Mouse (Mus musculus) liver, adult 2 months (tissue): ENCODE data around the gene Scn8a.

Source experiments
- CTCF ChIP-seq: fragments of 200-500 bp; IDR thresholded peaks from 2 replicates; pipeline ENCODE4 v1.5.1; 2011; ENCODE audit warnings: low read depth, low read length, control low read depth
- POLR2A ChIP-seq: fragments of 200-500 bp; IDR thresholded peaks from 2 replicates; pipeline ENCODE4 v1.6.1; 2011; ENCODE audit warnings: low read length, control low read depth; ENCODE audit not compliant: insufficient read depth; ENCODE audit errors: extremely low read depth

DNA sequence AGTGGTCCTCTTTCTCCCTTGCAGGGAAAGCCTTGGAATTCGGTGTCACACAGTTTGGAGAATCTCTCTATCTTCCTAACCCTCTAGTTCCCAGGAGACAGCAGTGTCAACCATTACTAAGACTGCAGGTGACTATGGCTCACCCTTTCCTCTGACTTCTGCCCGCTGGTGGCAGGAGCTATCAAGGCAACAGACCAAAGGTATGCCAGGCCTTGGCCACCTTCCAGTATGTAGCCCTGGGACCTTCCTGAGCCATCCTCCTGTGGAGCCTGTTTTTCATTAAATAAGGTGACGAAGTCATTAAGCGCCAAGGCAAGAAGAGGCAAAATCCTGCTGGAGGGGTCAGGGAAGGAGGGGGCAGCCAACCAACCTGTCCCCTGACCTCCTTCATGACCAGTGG lies 205.5 kb downstream of the Scn8a start:
- TF ChIP-seq CTCF, result peak; percentile 58
- no peak for TF ChIP-seq POLR2A
